Mouse (Mus musculus) liver, adult (tissue): ENCODE data around the gene Psmb5.

ENCODE experiments used
- GATA4 ChIP-seq: IDR thresholded peaks from 2 replicates; pipeline ENCODE4 v1.6.1; 2014; ENCODE audit warnings: mild to moderate bottlenecking, low read length; ENCODE audit not compliant: insufficient replicate concordance

Gene Psmb5

DNA sequence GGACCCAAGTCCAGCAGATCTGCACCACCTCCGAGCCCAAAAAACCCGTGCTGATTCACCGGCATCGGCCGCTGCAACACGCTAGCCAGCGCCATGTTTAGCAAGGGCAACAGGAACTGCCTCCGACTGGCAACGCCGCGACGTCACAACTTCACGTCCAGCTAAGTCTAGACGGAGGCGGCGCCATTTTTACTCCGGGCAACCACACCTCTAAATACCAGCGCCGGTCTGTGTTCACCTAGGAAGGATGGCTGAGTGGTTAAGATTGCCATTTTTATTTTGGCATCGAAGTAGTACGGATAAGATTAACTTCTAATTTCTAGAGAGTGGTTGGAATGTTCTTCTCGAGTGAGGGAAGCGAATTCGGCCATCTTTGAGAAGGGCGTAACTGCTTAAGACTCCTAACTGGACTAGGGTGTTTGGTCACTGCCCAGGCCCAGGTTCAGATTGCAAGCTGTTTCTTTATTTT lies at the start of gene Psmb5:
Gene Psmb5, minus strand, starts transcription at position 126 of the 469 bp plus-strand sequence.
- TF ChIP-seq GATA4 = no peak

GRCm38 (mm10) chr14:54664477-54665222 lies 46.8 kb upstream of the Psmb5 start:
- no peak for TF ChIP-seq GATA4

- no peak for TF ChIP-seq GATA4
These were observed 42.2 kb upstream of the Psmb5 start for GRCm38 (mm10) chr14:54660009-54660408.

GRCm38 (mm10) chr14:54653496-54653895 lies 35.7 kb upstream of the Psmb5 start:
- no peak; the same call in 1 of the 2 replicates for TF ChIP-seq GATA4

DNA sequence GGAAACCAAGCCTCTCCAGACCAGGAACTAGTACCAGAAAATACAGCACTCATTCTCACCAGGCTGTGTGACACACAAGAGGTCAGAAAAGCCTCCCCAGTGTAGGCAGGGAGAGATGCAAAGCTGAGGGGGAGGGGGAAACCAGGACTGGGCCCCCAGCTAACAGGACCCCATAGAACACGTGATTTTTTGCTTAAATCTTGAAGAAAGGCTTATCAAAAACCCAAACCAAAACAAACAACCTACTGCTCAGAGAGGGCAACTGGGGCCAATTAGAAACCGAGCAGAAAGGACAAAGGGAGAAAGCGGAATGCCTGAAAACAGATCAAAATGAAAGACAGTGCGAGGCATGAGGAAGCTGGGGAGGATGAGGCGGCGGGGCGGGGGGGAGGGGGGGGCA lies 35.0 kb upstream of the Psmb5 start:
- TF ChIP-seq GATA4 = no peak

- no peak for TF ChIP-seq GATA4
These were observed 33.7 kb upstream of the Psmb5 start for GRCm38 (mm10) chr14:54651556-54651955.

GRCm38 (mm10) chr14:54650621-54651454 lies 33.0 kb upstream of the Psmb5 start:
- no peak for TF ChIP-seq GATA4

DNA sequence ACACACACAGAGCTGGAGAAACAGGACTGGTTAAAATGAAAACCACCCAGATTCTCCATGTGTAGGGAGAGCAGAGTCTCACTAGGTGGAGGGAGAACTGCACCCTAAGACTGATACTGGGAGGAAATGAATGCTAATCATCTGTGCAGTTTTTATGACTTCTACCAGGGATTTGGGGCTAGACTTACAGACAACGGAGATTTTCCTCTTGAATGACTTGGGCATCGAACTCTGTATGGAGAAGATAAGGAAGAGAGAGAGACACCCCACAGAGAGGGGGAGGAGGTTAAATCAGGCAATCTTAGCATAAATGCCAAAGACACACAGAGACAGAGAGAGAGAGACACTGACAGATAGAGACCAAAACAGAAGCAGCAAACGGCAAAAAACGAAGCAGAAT lies 30.1 kb upstream of the Psmb5 start:
- TF ChIP-seq GATA4 = no peak

DNA sequence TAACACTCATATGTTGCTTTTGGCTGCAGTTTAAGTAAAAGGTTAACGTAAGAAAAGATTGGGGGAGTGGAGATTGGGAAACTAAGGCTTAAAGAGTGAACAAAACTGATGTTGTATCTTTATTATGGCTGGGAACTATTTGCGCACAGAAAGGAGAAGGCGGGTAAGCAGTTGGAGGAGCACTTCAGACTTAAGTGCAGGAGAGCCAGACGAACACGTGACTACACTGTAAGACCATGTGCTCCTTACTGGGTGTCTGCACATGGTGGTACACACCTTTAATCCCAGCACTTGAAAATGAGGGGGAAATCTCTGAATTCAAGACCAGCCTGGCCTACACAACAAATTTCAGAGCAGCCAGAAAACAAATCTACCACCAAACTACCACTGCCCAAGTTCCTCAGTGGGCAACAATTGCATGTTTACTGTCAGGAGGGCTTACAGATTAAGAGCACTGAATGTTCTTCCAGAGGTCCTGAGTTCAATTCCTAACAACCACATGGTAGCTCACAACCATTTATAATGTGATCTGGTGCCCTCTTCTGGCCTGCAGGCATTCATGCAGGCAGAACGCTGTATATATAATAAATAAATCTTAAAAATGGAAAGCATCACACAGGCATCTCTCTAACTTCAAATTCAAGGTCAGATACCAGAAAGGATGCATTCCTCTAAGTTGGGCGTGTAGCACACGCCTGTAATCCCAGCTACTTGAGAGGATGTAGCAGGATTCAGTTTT lies 29.2 kb upstream of the Psmb5 start:
- no peak for TF ChIP-seq GATA4

DNA sequence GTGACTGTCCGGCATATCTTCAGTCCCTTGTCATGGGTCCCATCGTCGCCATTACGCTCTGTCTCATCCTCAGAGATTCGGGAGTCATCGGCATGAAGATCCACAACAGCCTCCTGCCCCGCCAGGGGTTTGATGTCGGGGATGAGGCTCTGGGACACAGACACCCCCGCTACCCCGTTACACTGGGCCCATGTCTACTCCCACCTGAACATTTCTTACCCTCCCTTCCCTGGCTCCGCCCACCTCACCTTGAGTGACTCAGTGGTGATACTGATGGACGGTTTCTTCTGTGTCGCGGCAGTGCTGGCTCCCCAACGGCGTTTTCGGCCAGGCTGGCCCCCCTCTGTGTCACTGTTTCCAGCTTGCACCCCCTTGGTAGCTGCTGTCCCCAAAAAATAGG lies 28.6 kb upstream of the Psmb5 start:
- no peak for TF ChIP-seq GATA4

DNA sequence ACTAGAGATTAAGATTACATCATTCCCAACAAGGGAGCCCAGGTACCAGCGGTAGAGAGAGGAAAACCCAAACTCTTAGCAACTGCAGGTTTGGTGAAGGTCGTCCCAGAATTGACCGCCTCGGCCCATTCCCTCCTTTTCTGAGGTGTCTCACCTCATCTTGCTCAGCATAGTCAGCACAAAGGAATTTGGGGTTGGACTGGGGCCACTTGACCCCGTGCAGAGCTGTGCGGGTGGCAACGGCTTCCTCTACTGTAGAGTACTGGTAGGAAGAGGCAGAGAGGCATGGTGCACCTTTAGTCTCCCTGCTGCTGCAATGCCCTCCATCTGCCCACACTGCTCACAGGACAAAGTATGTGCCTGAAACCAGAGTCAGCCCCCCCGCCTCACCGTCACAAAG lies 26.5 kb upstream of the Psmb5 start:
- TF ChIP-seq GATA4 = no peak

GRCm38 (mm10) chr14:54643011-54643410 lies 25.2 kb upstream of the Psmb5 start:
- TF ChIP-seq GATA4 = no peak

DNA sequence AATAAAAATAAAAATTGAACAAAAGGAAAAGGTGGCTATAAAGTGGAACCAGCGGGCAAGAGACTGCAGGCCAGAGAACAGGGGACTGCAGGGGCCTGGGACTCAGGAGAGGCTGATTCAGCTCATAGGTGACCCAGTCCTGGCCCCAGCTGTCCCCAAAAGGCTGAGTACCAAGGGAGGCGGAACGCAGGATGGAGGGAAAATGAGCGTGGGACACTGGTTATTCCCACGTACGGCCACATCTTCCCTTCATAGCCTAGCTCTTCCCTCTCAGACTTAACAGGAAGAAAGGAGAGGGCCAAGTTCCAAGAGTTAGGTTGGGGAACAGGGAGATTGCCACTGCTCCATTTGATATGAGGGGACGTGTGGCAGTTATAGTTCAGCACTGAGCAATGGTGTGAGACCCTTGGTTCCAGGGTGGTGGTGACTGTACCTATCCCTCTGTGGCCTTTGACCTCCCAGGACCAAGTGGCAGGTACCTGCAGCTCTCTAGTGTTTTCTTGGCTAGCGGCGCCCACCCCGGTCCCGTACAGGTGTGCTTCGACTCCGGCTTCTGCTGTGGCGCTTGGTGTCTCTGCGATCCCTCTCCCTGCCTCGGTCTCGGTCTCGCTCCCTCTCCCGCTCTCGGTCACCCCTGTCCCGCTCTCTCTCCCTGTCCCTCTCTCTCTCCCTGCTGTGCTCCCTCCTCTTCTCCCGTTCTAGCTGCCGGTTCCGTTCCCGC lies 24.6 kb upstream of the Psmb5 start:
- TF ChIP-seq GATA4 = no peak

DNA sequence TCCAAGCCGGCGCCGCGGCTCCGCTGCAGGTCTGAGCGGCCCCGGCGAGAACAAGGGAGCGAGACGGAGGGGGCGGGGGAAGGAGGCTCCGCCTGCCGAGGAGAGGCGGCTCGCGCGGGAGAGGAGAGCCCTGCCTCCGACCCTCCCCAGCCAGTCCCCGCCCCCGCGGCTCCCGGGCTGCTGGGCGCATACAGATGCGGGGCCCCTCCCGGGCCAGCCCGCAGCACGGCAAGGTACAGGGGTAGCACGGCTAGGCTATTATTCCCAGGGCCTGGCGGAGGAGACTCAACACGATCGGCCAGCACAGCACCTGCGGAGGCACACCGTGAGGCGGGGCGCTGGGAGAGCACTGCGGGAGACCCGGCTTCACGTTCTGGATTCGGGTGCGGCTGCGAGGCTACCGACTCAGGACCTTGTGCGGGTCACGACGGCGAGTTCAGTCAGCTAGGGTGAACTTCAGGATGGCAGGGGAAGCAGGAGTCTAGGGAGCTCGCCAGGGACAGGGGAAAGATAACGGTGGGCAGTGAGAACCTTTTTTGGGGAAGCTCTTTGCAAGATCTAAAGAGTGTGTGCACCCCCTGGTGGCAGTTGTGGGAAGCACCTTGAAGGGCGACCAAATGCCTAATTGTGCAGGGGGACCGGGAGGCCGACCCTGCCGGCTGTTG lies 23.6 kb upstream of the Psmb5 start, which contains the start of gene Cdh24:
Gene Cdh24, minus strand, starts transcription at position 60 of the 665 bp plus-strand sequence.
- no peak for TF ChIP-seq GATA4

DNA sequence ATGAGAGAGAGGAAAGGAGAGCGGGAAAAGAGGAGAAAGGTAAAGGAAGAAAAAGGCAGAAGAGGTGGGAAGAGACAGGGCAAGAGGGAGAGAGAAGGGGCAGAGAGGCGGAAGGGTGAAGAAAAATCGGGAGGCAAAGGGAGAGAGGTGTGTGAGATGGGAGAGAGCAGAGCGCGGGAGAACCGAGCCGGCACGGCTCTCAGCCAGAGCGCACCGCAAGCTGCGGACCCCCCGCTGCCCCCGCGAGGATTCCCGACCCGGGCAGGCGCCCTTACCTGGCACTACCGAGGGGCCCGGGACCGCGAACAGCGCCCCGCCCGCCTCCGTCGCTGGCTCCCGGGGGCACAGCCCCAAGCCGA lies 23.1 kb upstream of the Psmb5 start, which contains the start of gene Gm17606:
Gene Gm17606, plus strand, starts transcription at position 7 of the 359 bp plus-strand sequence.
- TF ChIP-seq GATA4 = no peak

- TF ChIP-seq GATA4 = no peak
These were observed 22.3 kb upstream of the Psmb5 start for GRCm38 (mm10) chr14:54640121-54640520.
